Mouse (Mus musculus) brain, embryonic 14.5 days (tissue): ENCODE results near the gene Epsti1. TPM values are rescaled to one million over a fixed set of nuclear protein-coding genes. Genes with fewer than 3 reads are reported as not detected.
A peak's percentile ranks its signal among the peaks of the same experiment; 100 is the strongest.

ENCODE experiments used
- DNase-seq: peaks from one replicate; pipeline ENCODE4 v3.0.0-alpha.2; 2011; ENCODE audit warnings: low read depth
- CTCF ChIP-seq: fragments of 200-500 bp; IDR thresholded peaks from 2 replicates; pipeline ENCODE4 v1.5.1; 2012; ENCODE audit warnings: inconsistent platforms, mild to moderate bottlenecking, moderate library complexity, borderline replicate concordance; ENCODE audit not compliant: insufficient read depth, insufficient read length; ENCODE audit errors: extremely low read depth
- POLR2A ChIP-seq: fragments of 200-500 bp; IDR thresholded peaks from 2 replicates; pipeline ENCODE4 v1.6.1; 2012; ENCODE audit warnings: mild to moderate bottlenecking, inconsistent platforms, borderline replicate concordance; ENCODE audit not compliant: poor library complexity, insufficient read depth, insufficient read length, severe bottlenecking; ENCODE audit errors: extremely low read depth
- polyA plus RNA-seq: library from polyadenylated mRNA; depleted of rRNA; stranded (reverse); fragments of >200 nt; gene quantifications from 2 replicates; pipeline ENCODE4 v1.2.3, GENCODE M21; 2012

Gene Epsti1
- polyA plus RNA-seq, 1 experiment, result 0.15 TPM

GRCm38 (mm10) chr14:77886376-77886775 is 17.7 kb upstream of the Epsti1 start:
- DNase-seq, result peak; percentile 58
- TF ChIP-seq POLR2A, result no peak
- no peak for TF ChIP-seq CTCF

DNA sequence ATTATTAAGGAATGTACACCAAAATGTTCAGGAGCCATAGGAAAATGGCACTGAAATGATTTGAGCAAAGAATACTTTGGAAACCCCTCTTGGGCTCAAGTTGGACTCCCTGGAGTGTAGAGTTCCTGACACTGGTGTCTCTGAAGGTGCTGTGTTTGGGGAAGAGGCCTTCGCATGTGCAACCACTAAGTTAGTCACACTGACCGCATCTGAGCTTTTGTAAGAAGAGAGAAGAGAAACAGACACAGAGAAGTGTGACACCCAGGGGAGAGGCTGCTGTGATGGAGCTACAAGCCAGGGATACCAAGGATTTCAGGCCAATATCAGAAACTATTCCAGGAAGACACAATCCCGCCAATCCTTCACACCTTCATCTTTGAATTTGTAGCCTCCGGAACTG is 17.1 kb upstream of the Epsti1 start:
- TF ChIP-seq CTCF (no peak), POLR2A (no peak)
- DNase-seq, result no peak

- no peak for DNase-seq
- TF ChIP-seq POLR2A (no peak), CTCF (peak; percentile 31; the same call in 1 of the 2 replicates)
Observed at GRCm38 (mm10) chr14:77889911-77890310, 14.1 kb upstream of the Epsti1 start.

DNA sequence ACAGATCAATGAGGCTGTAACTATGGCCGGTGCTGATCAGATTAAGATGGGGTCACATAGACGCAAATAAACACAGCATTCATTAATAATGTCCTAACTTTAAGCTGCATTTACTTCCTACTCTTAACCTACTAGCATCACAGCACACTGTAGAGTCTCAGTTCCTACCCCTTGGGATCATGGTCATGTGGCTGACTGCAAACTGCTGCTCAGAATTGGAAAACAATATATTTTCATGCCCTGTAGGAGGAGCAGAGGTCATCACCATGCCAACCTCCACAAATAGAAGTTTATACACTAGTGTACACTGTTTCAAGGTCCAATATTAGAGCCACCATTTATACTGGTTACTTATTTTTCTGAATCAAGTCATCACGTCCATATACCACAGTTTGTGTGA is 8.1 kb upstream of the Epsti1 start:
- DNase-seq, result no peak
- TF ChIP-seq CTCF, result no peak
- no peak for TF ChIP-seq POLR2A

- no peak for DNase-seq
- TF ChIP-seq CTCF (no peak), POLR2A (no peak)
Observed at GRCm38 (mm10) chr14:77902541-77902940, 1.5 kb upstream of the Epsti1 start.

GRCm38 (mm10) chr14:77905466-77905865 is 1.4 kb downstream of the Epsti1 start:
- DNase-seq, result peak; percentile 49
- TF ChIP-seq CTCF (no peak), POLR2A (no peak)

GRCm38 (mm10) chr14:77906586-77906985 is 2.5 kb downstream of the Epsti1 start:
- TF ChIP-seq CTCF, result no peak
- TF ChIP-seq POLR2A, result no peak
- DNase-seq, result no peak

GRCm38 (mm10) chr14:77915776-77916175 is 11.7 kb downstream of the Epsti1 start:
- TF ChIP-seq CTCF (no peak), POLR2A (no peak)
- DNase-seq, result no peak

- DNase-seq, result no peak
- TF ChIP-seq CTCF, result no peak
- TF ChIP-seq POLR2A, result no peak
Observed at GRCm38 (mm10) chr14:77921641-77922040, 17.6 kb downstream of the Epsti1 start.

DNA sequence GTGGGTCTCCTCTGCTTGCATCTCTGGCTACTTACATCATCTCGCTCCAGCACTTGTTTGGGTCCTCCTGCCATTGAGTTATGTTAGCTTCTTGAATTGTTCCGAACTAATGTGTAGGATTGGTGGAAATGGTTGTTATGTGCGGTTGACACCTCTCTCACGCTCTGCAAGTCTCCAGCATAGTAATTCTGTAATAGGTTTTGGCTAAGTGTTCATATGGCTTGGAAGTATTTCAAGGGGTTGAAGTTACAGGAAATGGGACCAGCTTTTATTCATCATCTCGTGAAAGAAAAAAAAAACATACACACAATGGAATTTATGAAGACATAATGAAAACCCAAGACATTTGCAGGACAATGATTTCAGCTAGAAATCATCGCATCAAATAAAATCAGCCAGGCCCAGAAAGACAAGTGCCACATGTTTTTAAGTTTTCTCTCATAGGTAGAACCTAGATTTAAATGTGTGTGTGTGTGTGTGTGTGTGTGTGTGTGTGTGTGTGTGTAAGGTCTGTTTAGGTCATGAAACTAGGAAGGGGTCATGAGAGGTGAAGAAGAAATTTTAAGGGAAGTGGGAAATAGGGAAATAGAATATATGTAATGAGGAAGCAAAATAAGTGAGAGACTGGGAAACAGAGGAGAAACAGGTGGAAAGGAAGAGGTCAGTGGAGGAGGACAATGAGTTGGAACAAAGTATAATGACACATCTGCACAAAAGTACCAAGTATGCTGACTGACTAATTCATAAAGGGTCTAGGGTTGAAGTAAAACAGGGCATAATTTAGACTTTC is 19.2 kb downstream of the Epsti1 start:
- no peak for DNase-seq
- TF ChIP-seq POLR2A, result no peak
- no peak for TF ChIP-seq CTCF

GRCm38 (mm10) chr14:77925414-77925813 is 21.4 kb downstream of the Epsti1 start:
- no peak for TF ChIP-seq POLR2A
- no peak for TF ChIP-seq CTCF

DNA sequence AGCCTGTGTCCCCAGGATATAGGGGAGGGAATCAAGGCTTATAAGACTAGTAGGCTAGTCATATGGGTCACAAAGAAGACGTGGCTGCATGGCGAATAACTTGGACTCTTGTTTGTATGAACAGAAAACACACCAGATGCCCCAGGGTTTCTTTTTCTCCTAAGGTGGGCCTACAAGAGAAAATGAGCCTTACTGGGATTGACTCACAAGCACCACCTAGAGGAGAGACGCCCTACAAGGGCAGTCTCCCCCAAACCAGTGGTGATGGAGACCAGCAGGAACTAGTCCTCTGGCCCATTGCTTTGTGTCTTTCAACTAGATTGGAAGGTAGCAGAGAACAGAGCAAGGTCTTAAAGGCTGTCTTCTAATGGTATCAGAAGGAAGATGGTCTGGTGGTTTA is 22.7 kb downstream of the Epsti1 start:
- peak; percentile 58 for DNase-seq
- no peak for TF ChIP-seq POLR2A
- TF ChIP-seq CTCF, result peak; percentile 54; the same call in 1 of the 2 replicates

More at GRCm38 (mm10) chr14:77925414-77925813, 21.4 kb downstream of the Epsti1 start:
- DNase-seq, result peak; percentile 65
